Mouse (Mus musculus): ENCODE data around the gene Asmt.

DNA sequence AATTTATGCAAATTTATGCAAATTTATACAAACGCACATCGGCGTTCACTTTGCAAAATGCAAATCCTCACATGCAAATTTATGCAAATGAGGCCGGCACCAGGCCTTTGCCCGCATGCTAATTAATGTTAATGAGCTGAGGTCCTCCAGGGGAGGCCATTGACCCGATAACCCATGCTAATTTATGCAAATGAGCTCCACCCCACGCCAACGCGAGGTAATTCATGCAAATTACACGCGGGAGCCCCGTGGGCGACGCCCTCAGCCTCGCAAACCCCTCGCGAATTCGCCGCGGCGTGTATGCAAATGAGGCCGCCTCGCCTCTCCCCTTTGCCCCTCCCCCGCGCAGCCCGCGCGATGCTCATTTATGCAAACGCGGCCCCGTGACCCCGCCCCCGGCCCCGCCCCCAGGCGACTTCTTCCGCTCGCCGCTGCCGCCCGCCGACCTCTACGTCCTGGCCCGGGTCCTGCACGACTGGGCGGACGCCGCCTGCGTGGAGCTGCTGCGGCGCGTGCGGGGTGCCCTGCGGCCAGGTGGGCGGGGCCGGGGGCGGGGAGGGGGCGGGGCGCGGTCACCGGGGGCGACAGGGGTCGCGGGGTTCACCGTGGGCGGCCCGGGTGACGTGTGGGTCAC, 4.3 kb downstream of the Asmt start:
- TF ChIP-seq NANOG (IDR thresholded peaks at IDR 0.05; ENCODE audit: borderline replicate concordance, low read length) (no peak), CTCF (conservative IDR thresholded peaks at IDR 0.05; ENCODE audit: low read length) (no peak), POU5F1 (IDR thresholded peaks at IDR 0.05; ENCODE audit: borderline replicate concordance, low read length) (peak; percentile 86)

All from E14TG2a.4 (cell line).